Mouse (Mus musculus): Measurements from ENCODE around the gene Slc3a1. TPM values are rescaled to one million over a fixed set of nuclear protein-coding genes. Genes with fewer than 3 reads are reported as not detected.

The Slc3a1 gene
- polyA plus RNA-seq, 1 experiment = 0.02 TPM

DNA sequence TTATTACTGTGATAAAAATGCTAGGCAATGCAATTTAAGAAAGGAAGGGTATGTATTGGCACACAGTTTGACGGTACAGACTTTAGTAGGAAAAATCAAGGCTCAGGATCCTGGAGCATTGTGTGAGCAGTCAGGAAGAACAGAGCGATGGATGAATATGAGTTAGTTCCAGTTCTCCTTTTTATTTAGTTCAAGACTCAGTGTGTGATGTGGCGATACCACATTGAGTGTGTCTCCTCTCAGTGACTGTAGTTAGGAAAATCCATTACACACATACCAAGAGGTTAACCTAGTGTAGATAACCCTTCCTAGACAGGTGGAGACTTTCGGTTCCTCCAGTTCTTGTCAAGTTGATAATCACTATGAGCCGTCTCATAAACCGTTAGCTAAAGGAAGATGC lies 63.6 kb downstream of the Slc3a1 start:
- H3K4me2 ChIP-seq (ENCODE audit: low read depth) = peak overlapping the region; percentile 84
- H3K36me3 ChIP-seq (ENCODE audit: control insufficient read depth, insufficient read depth) = no peaks in the 10 kb centered on the region
- no peak overlapping the region for H3ac ChIP-seq (ENCODE audit: control insufficient read depth, insufficient read length)
- H3K27me3 ChIP-seq (ENCODE audit: control insufficient read depth, insufficient read depth, insufficient read length) = no peaks in the 10 kb centered on the region
- peak overlapping the region; percentile 68 for H3K4me3 ChIP-seq
- H3K79me2 ChIP-seq (ENCODE audit: control insufficient read depth, insufficient read depth) = no peaks in the 10 kb centered on the region
- TF ChIP-seq MYOG (IDR thresholded peaks at IDR 0.05; ENCODE audit: control insufficient read depth in 1 of 3, insufficient read depth in 1 of 3, insufficient read length in 2 of 3, low read depth in 2 of 3) (no peak), POLR2AphosphoS2 (IDR thresholded peaks at IDR 0.05; ENCODE audit: insufficient read length, low read depth) (no peak), USF1 (IDR thresholded peaks at IDR 0.05; ENCODE audit: low read depth) (no peak), MAX (IDR thresholded peaks at IDR 0.05; ENCODE audit: low read depth) (no peak), POLR2A (IDR thresholded peaks at IDR 0.05; ENCODE audit: insufficient read length, low read depth) (no peak), SRF (IDR thresholded peaks at IDR 0.05; ENCODE audit: control insufficient read depth, insufficient read length, low read depth) (no peak), MYOD1 (IDR thresholded peaks at IDR 0.05; ENCODE audit: control insufficient read depth in 1 of 3, insufficient read length in 2 of 3, low read depth in 2 of 3) (no peak), E2F4 (IDR thresholded peaks at IDR 0.05; ENCODE audit: insufficient read depth) (no peak), CEBPB (IDR thresholded peaks at IDR 0.05; ENCODE audit: insufficient read depth, poor library complexity, severe bottlenecking) (no peak), TCF12 (IDR thresholded peaks at IDR 0.05; ENCODE audit: insufficient read depth, poor library complexity, severe bottlenecking) (no peak), REST (IDR thresholded peaks at IDR 0.05; ENCODE audit: insufficient read depth, insufficient read length) (no peak), TCF3 (IDR thresholded peaks at IDR 0.05; ENCODE audit: insufficient read length, low read depth) (no peak)

DNA sequence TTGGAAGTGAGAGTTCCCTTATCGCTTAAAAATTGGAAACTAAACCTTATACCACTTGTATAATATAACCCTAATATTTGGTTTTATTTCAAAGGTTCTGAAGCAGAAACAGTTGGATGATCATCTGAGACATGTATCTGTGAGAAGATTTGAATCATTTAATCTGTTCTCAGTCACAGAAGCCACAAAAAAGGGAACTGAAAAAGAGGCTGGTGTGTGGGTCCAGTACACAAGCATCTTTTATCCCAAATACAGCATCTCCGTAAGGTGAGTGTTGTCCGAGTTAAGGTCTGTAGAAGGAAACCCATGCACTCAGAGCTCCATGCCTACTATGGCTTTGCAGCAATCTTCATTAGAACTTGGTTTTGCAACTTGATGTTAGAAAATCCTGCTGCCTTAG lies 68.2 kb downstream of the Slc3a1 start:
- H3K36me3 ChIP-seq (ENCODE audit: control insufficient read depth, insufficient read depth) = peaks cover 17% of the 10 kb centered on the region
- no peak overlapping the region for H3K4me3 ChIP-seq
- no peak overlapping the region for H3K4me2 ChIP-seq (ENCODE audit: low read depth)
- no peak for TF ChIP-seq POLR2A (IDR thresholded peaks at IDR 0.05; ENCODE audit: insufficient read length, low read depth)
- TF ChIP-seq TCF3 (IDR thresholded peaks at IDR 0.05; ENCODE audit: insufficient read length, low read depth) = no peak
- no peak for TF ChIP-seq CEBPB (IDR thresholded peaks at IDR 0.05; ENCODE audit: insufficient read depth, poor library complexity, severe bottlenecking)
- TF ChIP-seq USF1 (IDR thresholded peaks at IDR 0.05; ENCODE audit: low read depth) = no peak
- TF ChIP-seq REST (IDR thresholded peaks at IDR 0.05; ENCODE audit: insufficient read depth, insufficient read length) = no peak
- no peak for TF ChIP-seq MAX (IDR thresholded peaks at IDR 0.05; ENCODE audit: low read depth)
- TF ChIP-seq SRF (IDR thresholded peaks at IDR 0.05; ENCODE audit: control insufficient read depth, insufficient read length, low read depth) = no peak
- TF ChIP-seq MYOG (IDR thresholded peaks at IDR 0.05; ENCODE audit: control insufficient read depth in 1 of 3, insufficient read depth in 1 of 3, insufficient read length in 2 of 3, low read depth in 2 of 3) = no peak
- H3K27me3 ChIP-seq (ENCODE audit: control insufficient read depth, insufficient read depth, insufficient read length) = no peaks in the 10 kb centered on the region
- H3K79me2 ChIP-seq (ENCODE audit: control insufficient read depth, insufficient read depth) = no peaks in the 10 kb centered on the region
- no peak overlapping the region for H3ac ChIP-seq (ENCODE audit: control insufficient read depth, insufficient read length)

- H3ac ChIP-seq (ENCODE audit: control insufficient read depth, insufficient read length) = no peak overlapping the region
- H3K4me3 ChIP-seq = no peak overlapping the region
- H3K36me3 ChIP-seq (ENCODE audit: control insufficient read depth, insufficient read depth) = peaks cover 17% of the 10 kb centered on the region
- H3K4me2 ChIP-seq (ENCODE audit: low read depth) = no peak overlapping the region
- TF ChIP-seq MAX (IDR thresholded peaks at IDR 0.05; ENCODE audit: low read depth) = no peak
- no peak for TF ChIP-seq TCF12 (IDR thresholded peaks at IDR 0.05; ENCODE audit: insufficient read depth, poor library complexity, severe bottlenecking)
- no peak for TF ChIP-seq POLR2A (IDR thresholded peaks at IDR 0.05; ENCODE audit: insufficient read length, low read depth)
- TF ChIP-seq USF1 (IDR thresholded peaks at IDR 0.05; ENCODE audit: low read depth) = no peak
- TF ChIP-seq POLR2AphosphoS2 (IDR thresholded peaks at IDR 0.05; ENCODE audit: insufficient read length, low read depth) = no peak
- TF ChIP-seq CEBPB (IDR thresholded peaks at IDR 0.05; ENCODE audit: insufficient read depth, poor library complexity, severe bottlenecking) = no peak
- TF ChIP-seq MYOD1 (IDR thresholded peaks at IDR 0.05; ENCODE audit: control insufficient read depth in 1 of 3, insufficient read length in 2 of 3, low read depth in 2 of 3) = no peak
- TF ChIP-seq TCF3 (IDR thresholded peaks at IDR 0.05; ENCODE audit: insufficient read length, low read depth) = no peak
- no peak for TF ChIP-seq E2F4 (IDR thresholded peaks at IDR 0.05; ENCODE audit: insufficient read depth)
- no peaks in the 10 kb centered on the region for H3K79me2 ChIP-seq (ENCODE audit: control insufficient read depth, insufficient read depth)
- H3K27me3 ChIP-seq (ENCODE audit: control insufficient read depth, insufficient read depth, insufficient read length) = no peaks in the 10 kb centered on the region
Measured at GRCm38 (mm10) chr17:85098677-85099323, 70.6 kb downstream of the Slc3a1 start.

DNA sequence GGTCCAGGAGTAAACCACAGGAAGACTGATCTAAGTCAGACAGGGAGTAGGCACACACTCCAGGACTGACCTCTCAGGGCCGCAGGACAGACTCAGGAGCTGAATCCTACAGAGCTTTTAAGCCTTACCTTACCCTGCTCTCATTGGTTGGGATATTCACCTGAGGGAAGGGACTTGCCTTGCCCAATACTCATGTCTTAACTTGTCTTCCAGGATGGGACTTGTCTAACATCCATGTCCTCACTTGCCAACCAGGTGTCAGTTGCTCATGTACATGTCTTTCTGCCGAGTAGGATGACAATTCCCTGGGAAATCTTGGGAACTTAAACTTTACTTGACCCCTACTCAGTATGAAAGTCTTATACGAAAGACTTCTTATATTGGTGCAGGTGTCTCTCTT lies 72.1 kb downstream of the Slc3a1 start:
- TF ChIP-seq USF1 (IDR thresholded peaks at IDR 0.05; ENCODE audit: low read depth) (no peak), SRF (IDR thresholded peaks at IDR 0.05; ENCODE audit: control insufficient read depth, insufficient read length, low read depth) (no peak), TCF3 (IDR thresholded peaks at IDR 0.05; ENCODE audit: insufficient read length, low read depth) (no peak), REST (IDR thresholded peaks at IDR 0.05; ENCODE audit: insufficient read depth, insufficient read length) (no peak), MYOG (IDR thresholded peaks at IDR 0.05; ENCODE audit: control insufficient read depth in 1 of 3, insufficient read depth in 1 of 3, insufficient read length in 2 of 3, low read depth in 2 of 3) (no peak), MAX (IDR thresholded peaks at IDR 0.05; ENCODE audit: low read depth) (no peak), POLR2A (IDR thresholded peaks at IDR 0.05; ENCODE audit: insufficient read length, low read depth) (no peak), POLR2AphosphoS2 (IDR thresholded peaks at IDR 0.05; ENCODE audit: insufficient read length, low read depth) (no peak), E2F4 (IDR thresholded peaks at IDR 0.05; ENCODE audit: insufficient read depth) (no peak), MYOD1 (IDR thresholded peaks at IDR 0.05; ENCODE audit: control insufficient read depth in 1 of 3, insufficient read length in 2 of 3, low read depth in 2 of 3) (no peak), CEBPB (IDR thresholded peaks at IDR 0.05; ENCODE audit: insufficient read depth, poor library complexity, severe bottlenecking) (no peak), TCF12 (IDR thresholded peaks at IDR 0.05; ENCODE audit: insufficient read depth, poor library complexity, severe bottlenecking) (no peak)
- Histone ChIP-seq H3ac (ENCODE audit: control insufficient read depth, insufficient read length) (no peak overlapping the region), H3K79me2 (ENCODE audit: control insufficient read depth, insufficient read depth) (no peaks in the 10 kb centered on the region), H3K4me2 (ENCODE audit: low read depth) (no peak overlapping the region), H3K27me3 (ENCODE audit: control insufficient read depth, insufficient read depth, insufficient read length) (no peaks in the 10 kb centered on the region), H3K36me3 (ENCODE audit: control insufficient read depth, insufficient read depth) (peaks cover 17% of the 10 kb centered on the region), H3K4me3 (no peak overlapping the region)
